Mouse (Mus musculus): ENCODE results near the gene Purb.

Gene Purb

DNA sequence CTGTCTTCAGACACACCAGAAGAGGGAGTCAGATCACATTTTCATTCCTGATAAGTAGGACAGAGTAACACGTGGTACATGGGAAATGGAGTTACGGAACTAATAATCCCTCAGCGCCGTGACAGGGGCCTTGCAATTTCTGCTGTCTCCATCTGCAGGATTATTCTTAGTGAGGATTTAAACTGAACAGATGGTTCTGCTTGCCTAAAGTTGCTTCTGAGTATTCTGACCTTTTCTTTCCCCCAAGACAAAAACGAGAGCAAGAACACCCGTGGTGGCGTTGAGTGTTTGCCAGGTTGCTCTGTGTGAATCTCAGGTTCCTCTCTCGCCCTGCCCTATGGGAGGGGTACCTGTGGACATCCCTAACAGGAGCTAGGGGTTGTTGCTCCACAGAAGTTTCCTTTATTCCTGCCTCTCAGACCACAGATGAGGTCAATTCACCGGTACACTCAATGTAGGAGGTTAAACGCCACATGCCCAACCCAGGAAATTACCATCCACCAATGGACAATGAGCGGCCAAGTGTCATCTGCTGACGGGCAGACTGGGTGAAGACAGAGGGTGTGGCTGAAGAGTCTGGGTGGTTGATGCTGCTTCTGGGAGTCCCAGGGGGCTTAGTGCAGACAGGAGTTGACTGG is 21.7 kb upstream of the Purb start:
- TF ChIP-seq GATA4 (IDR thresholded peaks at IDR 0.05; ENCODE audit: insufficient replicate concordance, low read length): no peak

- TF ChIP-seq GATA4 (IDR thresholded peaks at IDR 0.05; ENCODE audit: insufficient replicate concordance, low read length): no peak
Measured at GRCm38 (mm10) chr11:6489691-6490503, 14.2 kb upstream of the Purb start.

- TF ChIP-seq GATA4 (IDR thresholded peaks at IDR 0.05; ENCODE audit: insufficient replicate concordance, low read length): no peak
Measured at GRCm38 (mm10) chr11:6489257-6489656, 13.5 kb upstream of the Purb start.

DNA sequence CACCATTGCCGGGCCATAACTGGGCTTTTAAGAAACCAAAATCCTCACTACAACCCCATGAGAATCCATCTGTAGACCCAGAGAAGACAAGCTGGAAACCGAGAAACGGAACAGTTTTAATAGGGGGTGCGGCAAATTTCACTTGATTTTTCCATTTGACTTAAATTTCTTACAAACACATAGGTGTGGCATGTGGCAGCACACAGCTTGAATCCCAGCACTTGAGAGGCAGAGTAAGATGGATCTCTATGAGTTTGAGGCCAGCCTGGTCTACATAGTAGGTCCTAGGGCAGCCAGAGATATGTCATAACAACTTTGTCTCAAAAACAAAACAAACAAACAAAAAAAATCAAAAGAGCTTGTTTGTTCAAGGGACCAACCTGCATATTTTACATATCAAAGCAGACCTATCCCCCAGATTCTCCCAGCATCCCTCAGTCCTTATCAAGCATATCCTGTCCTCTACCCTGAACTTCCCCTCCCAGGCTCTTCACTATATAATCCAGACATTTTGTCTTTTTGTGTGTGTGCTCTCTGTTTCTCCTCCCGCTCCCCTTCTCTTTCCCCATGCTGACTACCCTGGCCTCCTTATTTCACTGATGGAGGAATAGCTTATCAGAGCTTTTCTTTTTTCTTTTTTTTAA is 12.4 kb upstream of the Purb start:
- TF ChIP-seq GATA4 (IDR thresholded peaks at IDR 0.05; ENCODE audit: insufficient replicate concordance, low read length): no peak

DNA sequence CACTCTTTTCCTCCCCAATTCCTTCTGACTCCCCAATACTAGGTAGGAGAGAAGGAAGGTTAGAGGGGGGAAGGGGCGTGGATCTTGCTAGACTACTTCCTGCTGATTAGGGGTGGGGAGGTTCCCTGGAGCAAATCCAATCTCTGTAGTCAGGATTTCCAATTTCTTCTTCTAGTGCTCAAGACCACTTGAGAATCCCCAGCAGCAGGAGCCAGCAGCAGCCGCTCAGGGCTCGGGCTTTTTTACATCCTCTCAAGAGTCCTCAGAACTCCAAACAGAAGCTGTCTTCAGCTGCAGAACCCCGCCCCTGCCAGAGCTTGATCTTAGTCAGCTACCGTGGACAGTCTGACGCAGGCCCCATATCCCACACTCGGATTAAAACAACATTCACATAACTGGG is 11.8 kb upstream of the Purb start:
- TF ChIP-seq GATA4 (IDR thresholded peaks at IDR 0.05; ENCODE audit: insufficient replicate concordance, low read length): no peak

DNA sequence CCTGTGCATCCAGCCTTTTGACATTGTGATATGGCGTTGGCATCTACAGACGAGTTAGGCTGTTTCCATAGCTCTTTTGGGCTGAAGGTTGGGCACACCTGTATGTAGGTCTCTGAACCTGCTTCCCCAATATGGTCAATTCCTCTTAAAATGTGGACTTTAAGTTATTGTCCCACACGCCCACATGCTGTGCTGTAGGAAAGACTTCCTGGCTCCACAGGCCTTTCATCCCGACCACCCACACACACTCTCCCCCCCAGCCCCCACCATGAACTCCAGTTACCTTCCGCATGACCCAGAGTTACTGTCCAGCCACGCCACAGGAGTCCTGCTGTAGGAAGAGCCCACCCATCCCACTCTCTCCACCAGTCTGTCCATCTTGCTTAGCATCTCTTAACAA is 11.2 kb upstream of the Purb start:
- TF ChIP-seq GATA4 (IDR thresholded peaks at IDR 0.05; ENCODE audit: insufficient replicate concordance, low read length): no peak

- no peak for TF ChIP-seq GATA4 (IDR thresholded peaks at IDR 0.05; ENCODE audit: insufficient replicate concordance, low read length)
Measured at GRCm38 (mm10) chr11:6484244-6484959, 8.7 kb upstream of the Purb start.

DNA sequence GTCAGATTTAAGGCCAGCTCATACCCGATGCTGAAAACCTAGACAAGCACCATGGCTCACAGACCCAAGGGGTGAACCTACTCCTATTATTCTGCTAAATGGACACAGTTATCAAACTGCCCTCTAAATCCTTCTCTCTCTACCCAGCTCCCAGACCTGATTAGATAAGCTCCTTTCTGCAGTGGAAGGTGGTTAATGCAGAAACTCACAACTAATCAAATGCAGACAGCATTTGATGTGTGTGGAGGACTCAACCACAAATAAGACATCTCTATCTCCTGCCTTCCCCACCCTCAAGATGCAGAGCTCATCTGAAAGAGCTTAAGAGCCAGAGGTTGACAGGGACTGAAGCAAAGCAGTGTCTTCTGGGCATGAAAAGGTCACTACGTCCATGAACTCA is 7.4 kb upstream of the Purb start:
- no peak for TF ChIP-seq GATA4 (IDR thresholded peaks at IDR 0.05; ENCODE audit: insufficient replicate concordance, low read length)

DNA sequence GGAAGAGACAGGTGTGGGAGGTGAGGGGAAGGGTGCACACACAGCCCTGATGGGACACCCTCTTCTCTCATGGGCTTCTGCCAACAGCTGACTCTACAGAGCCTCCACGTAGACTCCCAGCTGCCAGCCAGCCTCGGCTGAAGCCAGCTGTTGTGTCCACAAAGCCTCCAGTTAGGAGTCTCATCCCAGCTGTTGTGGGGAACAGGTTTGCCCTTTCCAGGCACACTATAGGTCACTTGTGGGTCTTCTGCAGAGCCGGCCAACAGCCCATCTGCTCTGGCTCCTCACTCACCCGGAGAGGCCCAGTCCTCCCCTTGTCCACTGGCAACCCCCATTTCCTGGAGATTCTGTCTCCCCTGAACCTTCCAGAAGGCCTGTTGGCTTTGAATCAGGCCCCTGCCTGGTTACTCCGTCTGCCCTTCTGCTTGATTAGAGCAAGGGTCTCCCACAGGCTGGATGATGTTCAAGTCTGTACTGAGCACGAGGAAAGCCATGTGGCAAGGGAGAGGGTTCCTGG is 6.0 kb upstream of the Purb start:
- TF ChIP-seq GATA4 (IDR thresholded peaks at IDR 0.05; ENCODE audit: insufficient replicate concordance, low read length): no peak

- TF ChIP-seq GATA4 (IDR thresholded peaks at IDR 0.05; ENCODE audit: insufficient replicate concordance, low read length): no peak
Measured at GRCm38 (mm10) chr11:6480681-6481405, 5.1 kb upstream of the Purb start.

DNA sequence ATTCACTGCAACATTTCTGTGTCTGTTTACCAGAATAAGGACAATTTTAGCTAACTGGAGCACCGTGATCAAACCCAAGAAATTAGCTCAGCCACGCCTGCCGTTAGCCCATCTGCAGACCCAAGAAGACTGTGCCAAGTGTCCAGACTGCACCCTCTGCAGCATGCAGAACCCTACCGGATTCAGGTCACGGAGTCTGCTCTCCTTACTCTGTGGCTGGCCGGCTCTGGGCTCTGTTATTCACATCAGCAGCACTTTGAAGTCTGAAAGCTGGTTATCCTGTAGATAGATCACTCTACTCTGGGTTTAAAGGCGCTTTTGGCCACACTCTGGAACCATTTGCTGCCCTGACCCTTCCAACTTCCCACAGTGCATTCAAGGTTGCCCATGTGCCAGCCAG is 4.5 kb upstream of the Purb start:
- no peak for TF ChIP-seq GATA4 (IDR thresholded peaks at IDR 0.05; ENCODE audit: insufficient replicate concordance, low read length)

- TF ChIP-seq GATA4 (IDR thresholded peaks at IDR 0.05; ENCODE audit: insufficient replicate concordance, low read length): no peak
Measured at GRCm38 (mm10) chr11:6479231-6479630, 3.5 kb upstream of the Purb start.

- TF ChIP-seq GATA4 (IDR thresholded peaks at IDR 0.05; ENCODE audit: insufficient replicate concordance, low read length): no peak
Measured at GRCm38 (mm10) chr11:6477350-6477749, 1.6 kb upstream of the Purb start.

- TF ChIP-seq GATA4 (IDR thresholded peaks at IDR 0.05; ENCODE audit: insufficient replicate concordance, low read length): no peak
Measured at GRCm38 (mm10) chr11:6476876-6477275, 1.2 kb upstream of the Purb start.
